Mouse (Mus musculus) lung, postnatal 0 days (tissue): Measurements from ENCODE around the gene Olfr287. TPM values are rescaled to one million over a fixed set of nuclear protein-coding genes. Genes with fewer than 3 reads are reported as not detected.

ENCODE experiments used
- ATAC-seq: fragments of 200-750 bp; cut with Nextera tagmentation; 2 replicates; pipeline ENCODE4 v1.8.0; 2017; ENCODE audit warnings: moderate library complexity
- DNase-seq: peaks from one replicate; pipeline ENCODE4 v3.0.0-alpha.2; 2016; ENCODE audit warnings: low spot score
- H3K27ac ChIP-seq: fragments of 300-500 bp; sonication (generic); 2 replicates; pipeline ENCODE4 v1.5.1; 2014; ENCODE audit warnings: antibody characterized with exemption, mild to moderate bottlenecking, low read length, mixed read lengths
- H3K27me3 ChIP-seq: fragments of 300-500 bp; sonication (generic); replicated peaks from 2 replicates; pipeline ENCODE4 v1.6.1; 2014; ENCODE audit warnings: low read length, mixed read lengths; ENCODE audit not compliant: insufficient read depth
- H3K36me3 ChIP-seq: fragments of 300-500 bp; sonication (generic); 2 replicates; pipeline ENCODE4 v1.6.1; 2014; ENCODE audit warnings: low read length, mixed read lengths; ENCODE audit not compliant: insufficient read depth
- H3K4me1 ChIP-seq: fragments of 300-500 bp; sonication (generic); 2 replicates; pipeline ENCODE4 v1.6.1; 2014; ENCODE audit warnings: antibody characterized with exemption, low read depth, low read length, mixed read lengths; ENCODE audit not compliant: insufficient read depth
- H3K4me2 ChIP-seq: fragments of 300-500 bp; sonication (generic); replicated peaks from 2 replicates; pipeline ENCODE4 v1.6.1; 2014; ENCODE audit warnings: low read depth, mild to moderate bottlenecking, low read length, moderate library complexity, mixed read lengths
- H3K4me3 ChIP-seq: fragments of 300-500 bp; sonication (generic); 2 replicates; pipeline ENCODE4 v1.5.1; 2014; ENCODE audit warnings: low read depth, low read length
- H3K9ac ChIP-seq: fragments of 300-500 bp; sonication (generic); replicated peaks from 2 replicates; pipeline ENCODE4 v1.6.1; 2014; ENCODE audit warnings: low read depth, mild to moderate bottlenecking
- H3K9me3 ChIP-seq: fragments of 300-500 bp; sonication (generic); 2 replicates; pipeline ENCODE4 v1.6.1; 2016; ENCODE audit warnings: low read length, mixed read lengths
- CTCF ChIP-seq: IDR thresholded peaks from 2 replicates; pipeline ENCODE4 v1.5.1; 2016; ENCODE audit warnings: antibody characterized with exemption, mild to moderate bottlenecking
- EP300 ChIP-seq: IDR thresholded peaks from 2 replicates; pipeline ENCODE4 v1.6.1; 2016; ENCODE audit warnings: antibody characterized with exemption, mild to moderate bottlenecking, control low read depth
- WGBS: fragments of 180-500 bp; shearing (Covaris S2); extraction: QIAGEN DNeasy Blood & Tissue Kit; methylation state at CpG from one replicate; pipeline ENCODE4 v1.1.7; 2014; 5-methylcytosine and 5-hydroxymethylcytosine counted together
- polyA plus RNA-seq: library from polyadenylated mRNA; unstranded; fragments of >200 nt; fragmentation: Nextera tagmentation; extraction: Ambion mirVana; gene quantifications from 2 replicates; pipeline ENCODE4 v1.2.1, GENCODE M21; 2015

The Olfr287 gene
- polyA plus RNA-seq, 1 experiment from 2014 or later, result not detected

DNA sequence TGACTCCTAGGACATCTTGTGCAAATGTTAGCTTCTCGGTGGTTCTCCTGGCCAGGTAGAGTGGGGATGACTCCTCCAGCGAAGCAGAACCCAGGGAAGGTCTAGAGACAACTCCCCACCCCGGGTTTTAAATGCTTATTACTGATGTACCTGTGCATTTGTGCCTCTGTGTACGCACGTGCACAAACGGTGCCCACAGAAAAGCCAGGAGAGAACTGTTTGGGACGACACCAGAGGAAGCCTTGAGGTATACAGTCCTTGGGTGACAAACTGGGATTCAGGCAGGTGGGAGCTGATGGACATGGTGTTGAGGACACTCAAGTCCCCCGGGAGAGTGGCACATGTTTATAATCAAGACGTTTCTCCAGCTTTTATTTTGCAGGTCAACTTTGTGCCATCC, 49.9 kb downstream of the Olfr287 start:
- H3K4me2 ChIP-seq, result no peak overlapping the region
- ATAC-seq, result no peak
- no peaks in the 10 kb centered on the region for H3K36me3 ChIP-seq
- no peaks in the 10 kb centered on the region for H3K4me1 ChIP-seq
- H3K27ac ChIP-seq, result no peak overlapping the region
- TF ChIP-seq CTCF (no peak), EP300 (no peak)
- DNase-seq, result no peak
- 56% methylated on average over 9 of the region's 9 CpGs for WGBS
- no peak overlapping the region for H3K9ac ChIP-seq
- no peak overlapping the region for H3K4me3 ChIP-seq
- H3K27me3 ChIP-seq, result peaks cover 42% of the 10 kb centered on the region
- no peaks in the 10 kb centered on the region for H3K9me3 ChIP-seq

DNA sequence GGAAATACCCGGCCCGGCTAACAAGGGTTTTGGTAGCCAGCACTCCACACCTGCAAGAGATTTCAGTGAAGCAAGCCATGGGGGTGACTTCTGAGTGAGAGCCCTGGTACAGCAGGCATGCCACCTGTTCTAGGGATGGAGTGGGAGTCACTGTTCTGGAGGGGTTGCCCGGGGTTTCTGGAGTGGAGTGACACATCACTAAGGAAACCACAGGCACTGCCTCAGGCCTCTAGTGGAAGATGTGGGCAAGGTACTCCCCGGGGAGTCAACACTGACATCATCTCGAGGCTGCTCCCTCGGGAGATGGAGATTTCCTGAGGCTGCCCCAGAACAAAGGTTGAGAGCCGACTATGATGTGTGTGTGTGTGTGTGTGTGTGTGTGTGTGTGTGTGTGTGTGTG, 50.5 kb downstream of the Olfr287 start:
- H3K36me3 ChIP-seq, result no peaks in the 10 kb centered on the region
- no peak overlapping the region for H3K9ac ChIP-seq
- peaks cover 42% of the 10 kb centered on the region for H3K27me3 ChIP-seq
- DNase-seq (peak; percentile 17), ATAC-seq (no peak)
- H3K27ac ChIP-seq, result no peak overlapping the region
- no peak for TF ChIP-seq EP300
- TF ChIP-seq CTCF, result no peak
- no peak overlapping the region for H3K4me3 ChIP-seq
- WGBS, result 28% methylated on average over 7 of the region's 7 CpGs
- H3K4me2 ChIP-seq, result no peak overlapping the region
- H3K4me1 ChIP-seq, result no peaks in the 10 kb centered on the region
- H3K9me3 ChIP-seq, result no peaks in the 10 kb centered on the region

DNA sequence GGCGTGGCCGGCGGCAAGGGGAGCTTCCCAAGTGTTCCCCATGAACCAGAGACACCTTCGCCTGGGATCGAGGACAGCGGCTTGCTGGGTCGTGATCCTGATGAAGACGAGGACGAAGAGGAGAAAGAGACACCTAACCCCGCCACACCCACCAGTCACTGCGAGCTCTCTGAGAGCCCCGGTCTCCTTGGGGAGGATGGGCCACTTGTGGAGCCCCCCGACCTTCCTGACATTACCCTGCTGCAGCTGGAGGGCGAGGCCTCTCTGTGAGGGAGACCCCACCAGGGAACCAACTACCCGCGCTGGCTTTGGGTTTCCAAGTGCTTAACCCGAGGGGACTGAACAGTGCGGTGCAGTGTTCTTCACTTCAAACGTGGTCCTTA, 52.2 kb downstream of the Olfr287 start:
- Histone ChIP-seq H3K36me3 (no peaks in the 10 kb centered on the region), H3K9me3 (no peaks in the 10 kb centered on the region), H3K9ac (no peak overlapping the region), H3K4me3 (no peak overlapping the region), H3K4me2 (no peak overlapping the region), H3K4me1 (no peaks in the 10 kb centered on the region), H3K27ac (no peak overlapping the region), H3K27me3 (peaks cover 39% of the 10 kb centered on the region)
- 5% methylated on average over 19 of the region's 19 CpGs for WGBS
- ATAC-seq (no peak), DNase-seq (no peak)
- no peak for TF ChIP-seq EP300
- no peak for TF ChIP-seq CTCF

DNA sequence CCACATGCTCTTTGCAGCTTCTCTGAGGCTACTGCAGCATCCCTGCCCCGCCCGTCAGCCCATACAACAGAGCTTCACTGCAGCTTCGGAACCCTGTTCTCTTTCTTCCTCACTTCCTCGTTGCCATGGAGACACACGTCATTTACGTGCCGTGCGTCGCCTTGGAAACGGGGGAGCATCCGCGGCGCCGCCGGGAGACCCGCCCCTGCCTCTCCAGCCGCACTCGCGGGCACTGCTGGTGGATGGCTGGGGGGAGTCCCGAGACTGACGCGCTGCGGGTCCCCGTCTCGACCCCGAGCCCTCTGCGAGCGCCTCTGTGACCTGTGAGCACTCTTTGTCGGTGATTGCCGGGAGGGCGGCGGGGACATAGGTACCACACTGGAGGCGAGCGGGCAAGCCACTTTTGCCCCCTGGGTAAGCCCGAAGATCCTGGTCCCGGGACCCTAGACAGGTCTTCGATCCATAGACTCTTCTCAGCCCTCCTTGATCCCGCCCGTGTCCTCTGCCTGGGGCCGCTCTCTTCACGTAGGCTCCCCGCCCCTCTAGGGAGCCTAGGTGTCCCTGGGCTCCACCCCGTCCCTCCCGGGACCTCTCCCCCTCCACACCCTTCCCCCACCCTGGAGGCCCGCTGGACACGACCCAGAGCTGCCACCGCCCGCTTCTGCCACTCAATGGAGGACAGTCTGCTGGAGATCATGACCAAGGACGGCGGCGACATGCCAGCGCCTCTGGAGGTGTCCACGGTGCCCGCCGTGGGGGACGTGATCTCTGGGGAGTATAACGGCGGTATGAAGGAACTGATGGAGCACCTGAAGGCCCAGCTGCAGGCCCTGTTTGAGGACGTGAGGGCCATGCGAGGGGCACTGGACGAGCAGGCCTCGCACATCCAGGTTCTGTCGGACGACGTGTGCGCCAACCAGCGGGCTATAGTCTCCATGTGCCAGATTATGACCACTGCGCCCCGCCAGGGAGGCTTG, 52.9 kb downstream of the Olfr287 start:
- Histone ChIP-seq H3K4me1 (no peaks in the 10 kb centered on the region), H3K36me3 (no peaks in the 10 kb centered on the region), H3K9me3 (no peaks in the 10 kb centered on the region), H3K27ac (no peak overlapping the region), H3K4me3 (peak overlapping the region; percentile 20; the same call in 1 of the 2 replicates), H3K27me3 (peaks cover 39% of the 10 kb centered on the region), H3K4me2 (peak overlapping the region; percentile 29; the same call in 1 of the 2 replicates), H3K9ac (no peak overlapping the region)
- TF ChIP-seq EP300, result no peak
- TF ChIP-seq CTCF, result no peak
- ATAC-seq (peak; percentile 63), DNase-seq (peak; percentile 85)
- 2% methylated on average over 66 of the region's 69 CpGs for WGBS

DNA sequence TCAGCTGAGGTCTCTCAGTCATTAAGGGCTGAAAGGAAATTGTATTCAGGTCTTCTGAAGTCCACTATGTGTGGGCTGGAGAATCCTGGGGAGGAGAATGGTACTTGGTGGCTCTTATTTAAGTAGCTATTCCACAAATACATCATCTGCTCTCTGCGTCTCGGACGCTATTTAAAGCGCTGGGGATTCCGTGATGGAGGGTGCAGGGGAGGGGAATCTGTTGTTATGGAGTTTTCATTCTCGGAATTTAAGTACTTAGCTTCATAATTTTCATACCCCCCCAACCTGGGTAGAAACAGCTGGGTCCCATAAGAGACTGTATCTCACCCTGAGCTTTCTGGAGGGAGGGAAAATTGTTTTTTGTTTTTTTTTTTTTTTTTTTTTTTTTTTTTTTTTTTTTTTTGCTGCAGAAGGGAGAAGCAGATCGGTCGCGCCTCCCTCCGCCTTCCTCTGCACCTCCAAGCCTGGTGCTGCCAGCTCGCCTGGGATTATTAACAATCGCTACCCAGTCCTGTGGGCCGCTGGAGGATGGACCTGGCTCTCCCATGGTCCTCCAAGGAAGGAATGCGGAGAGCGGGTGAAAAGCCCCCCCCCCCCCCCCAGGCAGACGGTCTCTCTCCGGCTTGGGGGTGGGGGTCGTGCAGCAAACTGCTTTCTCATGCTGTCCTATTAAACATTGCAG, 53.8 kb downstream of the Olfr287 start, which contains the start of gene Ccdc184:
TSS of gene Ccdc184 (plus strand) at position 196 of the 682 bp plus-strand sequence.
- TF ChIP-seq EP300, result no peak
- TF ChIP-seq CTCF, result no peak
- H3K9me3 ChIP-seq, result no peaks in the 10 kb centered on the region
- peak within 1 kb of the TSS; percentile 20; the same call in 1 of the 2 replicates for H3K4me3 ChIP-seq
- DNase-seq (no peak), ATAC-seq (0 out of 2 replicates have a peak, but pooled peaks have one; percentile 1)
- H3K27me3 ChIP-seq, result peaks cover 39% of the 10 kb centered on the region
- peak within 1 kb of the TSS; percentile 29; the same call in 1 of the 2 replicates for H3K4me2 ChIP-seq
- no peak within 1 kb of the TSS for H3K9ac ChIP-seq
- H3K27ac ChIP-seq, result no peak within 1 kb of the TSS
- H3K36me3 ChIP-seq, result no peaks in the 10 kb centered on the region
- H3K4me1 ChIP-seq, result no peaks in the 10 kb centered on the region
- WGBS, result 7% methylated on average over 15 of the region's 18 CpGs

DNA sequence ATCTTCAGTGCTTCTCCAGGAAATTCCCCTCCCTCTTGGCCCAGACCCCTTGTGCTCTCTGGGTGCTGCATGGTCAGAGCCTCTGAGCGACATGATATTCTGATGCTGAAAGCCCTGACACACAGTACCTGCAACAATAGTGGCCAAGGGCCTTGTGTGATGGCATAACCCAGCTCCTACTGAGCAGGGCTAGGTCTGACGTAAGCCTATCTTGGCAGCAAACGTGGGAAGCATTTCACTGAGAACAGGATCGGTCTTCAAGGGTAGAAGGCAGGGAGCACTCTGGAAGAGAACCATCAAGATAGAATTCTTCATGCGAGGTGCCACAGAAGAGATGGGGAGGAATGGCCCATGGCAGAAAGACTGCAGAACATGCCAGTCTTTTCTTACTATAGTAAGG, 55.3 kb downstream of the Olfr287 start, which contains the start of gene Asb8:
TSS of gene Asb8 (minus strand) at position 101 of the 400 bp plus-strand sequence.
- WGBS, result 74% methylated on average over 5 of the region's 5 CpGs
- Histone ChIP-seq H3K36me3 (no peaks in the 10 kb centered on the region), H3K4me3 (no peak within 1 kb of the TSS), H3K9ac (no peak within 1 kb of the TSS), H3K4me1 (no peaks in the 10 kb centered on the region), H3K27ac (no peak within 1 kb of the TSS), H3K4me2 (no peak within 1 kb of the TSS), H3K9me3 (no peaks in the 10 kb centered on the region), H3K27me3 (peaks cover 34% of the 10 kb centered on the region)
- ATAC-seq (no peak), DNase-seq (no peak)
- no peak for TF ChIP-seq CTCF
- TF ChIP-seq EP300, result no peak
